Comparison of ENCODE assay signal across 7 mouse cellular contexts in the genomic region with DNA sequence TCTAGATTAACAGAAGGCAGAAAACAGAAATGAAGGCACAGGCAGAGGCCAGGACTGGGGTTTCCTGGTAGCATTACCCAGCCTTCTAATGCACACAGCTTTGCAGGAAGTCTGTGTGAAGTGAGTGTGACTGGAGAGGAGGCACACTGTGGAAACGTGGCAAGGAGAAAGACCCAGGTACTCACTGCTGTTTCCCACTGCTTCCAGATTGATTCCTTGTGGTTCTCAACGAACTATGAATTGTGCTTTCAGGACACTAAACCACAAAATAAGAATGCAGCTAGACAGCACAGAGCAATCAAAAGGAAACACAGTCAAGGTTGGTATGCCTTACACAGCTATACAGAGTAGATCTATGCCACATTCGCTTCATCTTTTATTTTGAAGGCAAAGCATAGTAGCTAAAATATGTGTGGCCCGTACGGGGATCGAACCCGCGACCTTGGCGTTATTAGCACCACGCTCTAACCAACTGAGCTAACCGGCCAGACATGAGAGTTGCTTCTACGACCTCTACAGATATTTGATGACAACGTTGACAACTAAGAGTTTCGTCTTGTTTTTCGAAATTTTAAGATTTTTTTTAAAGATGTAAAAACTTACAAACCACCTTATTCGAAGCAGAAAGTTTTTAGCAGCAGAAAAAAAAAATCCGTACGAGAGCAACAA.
DNase-seq lines count a peak whose midpoint lies in the region; ATAC-seq and TF ChIP-seq lines count a peak whose summit lies in the region.
"Not testable (repeated sequence)": the region's sequence is repeated elsewhere in the genome, so short reads cannot be mapped to it uniquely, and the experiment has no call there.

No protein-coding gene starts in this region.

- H3K4me2 ChIP-seq in embryonic facial prominence, embryonic 11.5 days (ENCODE audit: low read depth, low read length), result peak overlapping the region; percentile 74
- peak overlapping the region; percentile 72; the same call in 1 of the 2 replicates for H3K4me2 ChIP-seq in limb, embryonic 11.5 days (ENCODE audit: low read depth, severe bottlenecking)
- H3K4me2 ChIP-seq in lung, postnatal 0 days (replicated peaks; ENCODE audit: low read depth, low read length), result peak overlapping the region; percentile 35; the same call in 1 of the 2 replicates
- H3K4me2 ChIP-seq in neural tube, embryonic 13.5 days, result peak overlapping the region; percentile 55

- H3K27ac ChIP-seq in embryonic facial prominence, embryonic 11.5 days (replicated peaks; ENCODE audit: low read depth, low read length); heart, embryonic 10.5 days; limb, embryonic 11.5 days (replicated peaks; ENCODE audit: low read depth, low read length); lung, postnatal 0 days (ENCODE audit: low read length); neural tube, embryonic 13.5 days (replicated peaks): not testable (repeated sequence)

- TF ChIP-seq EP300 in lung, postnatal 0 days (IDR thresholded peaks at IDR 0.05), result not testable (repeated sequence)

- not testable (repeated sequence) for ATAC-seq in embryonic facial prominence, embryonic 11.5 days (replicated peaks; ENCODE audit: insufficient number of reproducible peaks, low FRiP score, low TSS enrichment, low read depth); limb, embryonic 11.5 days (ENCODE audit: insufficient number of reproducible peaks, low FRiP score, low TSS enrichment, low read depth); lung, postnatal 0 days; neural tube, embryonic 13.5 days (ENCODE audit: low read depth)

- H3K9ac ChIP-seq in embryonic facial prominence, embryonic 11.5 days (replicated peaks; ENCODE audit: low read length); limb, embryonic 11.5 days (ENCODE audit: low read length); lung, postnatal 0 days (replicated peaks; ENCODE audit: low read depth); neural tube, embryonic 13.5 days: not testable (repeated sequence)

- H3K27me3 ChIP-seq in embryonic facial prominence, embryonic 11.5 days (ENCODE audit: control insufficient read depth, insufficient read depth, low read length), result peaks cover 12% of the 10 kb centered on the region
- H3K27me3 ChIP-seq in heart, embryonic 10.5 days (ENCODE audit: insufficient read depth, poor library complexity, severe bottlenecking), result peaks cover 34% of the 10 kb centered on the region
- peaks cover 14% of the 10 kb centered on the region for H3K27me3 ChIP-seq in limb, embryonic 11.5 days (ENCODE audit: control insufficient read depth, insufficient read depth, low read length)
- peaks cover 26% of the 10 kb centered on the region; the same call in 1 of the 2 replicates for H3K27me3 ChIP-seq in lung, postnatal 0 days (replicated peaks; ENCODE audit: insufficient read depth, low read length)
- H3K27me3 ChIP-seq in neural tube, embryonic 13.5 days, result peaks cover 79% of the 10 kb centered on the region

- not testable (repeated sequence) for H3K36me3 ChIP-seq in embryonic facial prominence, embryonic 11.5 days (replicated peaks; ENCODE audit: control insufficient read depth, insufficient read depth, low read depth, low read length); heart, embryonic 10.5 days; limb, embryonic 11.5 days (ENCODE audit: control insufficient read depth, insufficient read depth, low read length); lung, postnatal 0 days (ENCODE audit: insufficient read depth, low read length); neural tube, embryonic 13.5 days

- H3K4me1 ChIP-seq in embryonic facial prominence, embryonic 11.5 days (ENCODE audit: control insufficient read depth, insufficient read depth, low read length); limb, embryonic 11.5 days (ENCODE audit: control insufficient read depth, insufficient read depth, low read length); lung, postnatal 0 days (ENCODE audit: insufficient read depth, low read depth, low read length): not testable (repeated sequence)
- H3K4me1 ChIP-seq in heart, embryonic 10.5 days, result 0 out of 2 replicates have a peak, but pooled peaks cover 13% of the 10 kb centered on the region
- peaks cover 34% of the 10 kb centered on the region for H3K4me1 ChIP-seq in neural tube, embryonic 13.5 days (replicated peaks)

- peak; percentile 54 for DNase-seq in MN1 (ENCODE audit: low spot score)
- peak; percentile 72 for DNase-seq in embryonic facial prominence, embryonic 11.5 days (ENCODE audit: low spot score)
- peak; percentile 79 for DNase-seq in heart, embryonic 10.5 days (ENCODE audit: low spot score)
- peak; percentile 51 for DNase-seq in induced T-regulatory cell, adult 2 months (ENCODE audit: low read depth)
- peak; percentile 77 for DNase-seq in limb, embryonic 11.5 days (ENCODE audit: low spot score)
- DNase-seq in lung, postnatal 0 days (ENCODE audit: low spot score), result not testable (repeated sequence)

- not testable (repeated sequence) for TF ChIP-seq CTCF in lung, postnatal 0 days (IDR thresholded peaks at IDR 0.05)

- not testable (repeated sequence) for H3K9me3 ChIP-seq in embryonic facial prominence, embryonic 11.5 days (replicated peaks; ENCODE audit: control insufficient read depth, low read length); heart, embryonic 10.5 days; limb, embryonic 11.5 days (ENCODE audit: control insufficient read depth, low read length); lung, postnatal 0 days (ENCODE audit: low read length); neural tube, embryonic 13.5 days

- H3K4me3 ChIP-seq in embryonic facial prominence, embryonic 11.5 days (ENCODE audit: low read depth, low read length), result peak overlapping the region; percentile 39
- H3K4me3 ChIP-seq in heart, embryonic 10.5 days, result peak overlapping the region; percentile 68
- H3K4me3 ChIP-seq in limb, embryonic 11.5 days (ENCODE audit: low read depth, low read length), result peak overlapping the region; percentile 37
- H3K4me3 ChIP-seq in lung, postnatal 0 days (ENCODE audit: low read depth, low read length), result peak overlapping the region; percentile 26; the same call in 1 of the 2 replicates
- H3K4me3 ChIP-seq in neural tube, embryonic 13.5 days, result peak overlapping the region; percentile 33; the same call in 1 of the 2 replicates

- WGBS in embryonic facial prominence, embryonic 11.5 days, result 2% methylated on average over 18 of the region's 18 CpGs
- 1% methylated on average over 18 of the region's 18 CpGs for WGBS in heart, embryonic 10.5 days
- WGBS in limb, embryonic 11.5 days, result 2% methylated on average over 18 of the region's 18 CpGs
- 6% methylated on average over 18 of the region's 18 CpGs for WGBS in lung, postnatal 0 days
- 4% methylated on average over 18 of the region's 18 CpGs for WGBS in neural tube, embryonic 13.5 days
